Mouse (Mus musculus) heart, adult 2 months (tissue): ENCODE data around the gene Qpctl.

ENCODE experiments used
- CTCF ChIP-seq: fragments of 200-600 bp; IDR thresholded peaks from 2 replicates; pipeline ENCODE4 v1.8.1; 2022; ENCODE audit warnings: antibody characterized with exemption, mild to moderate bottlenecking, moderate library complexity
- EP300 ChIP-seq: fragments of 200-500 bp; IDR thresholded peaks from 2 replicates; pipeline ENCODE4 v1.6.1; 2011; ENCODE audit warnings: low read depth, low read length, control low read depth; ENCODE audit not compliant: insufficient read depth
- POLR2A ChIP-seq: fragments of 200-500 bp; IDR thresholded peaks from 2 replicates; pipeline ENCODE4 v1.6.1; 2011; ENCODE audit warnings: mild to moderate bottlenecking, low read depth, low read length, control low read depth; ENCODE audit not compliant: insufficient read depth

- TF ChIP-seq POLR2A, result no peak
- TF ChIP-seq EP300, result no peak
- no peak for TF ChIP-seq CTCF
Measured at GRCm38 (mm10) chr7:19109565-19109964, 39.5 kb downstream of the Qpctl start.
